Mouse (Mus musculus) adrenal gland, postnatal 4 days (tissue): ENCODE data around the gene Basp1. TPM values are rescaled to one million over a fixed set of nuclear protein-coding genes. Genes with fewer than 3 reads are reported as not detected.
"Not testable (repeated sequence)": the region's sequence is repeated elsewhere in the genome, so short reads cannot be mapped to it uniquely, and the experiment has no call there.

Experiments
- DNase-seq, 2 experiments: peaks; one replicate each; pipeline ENCODE4 v3.0.0; 2021 to 2022; ENCODE audit warnings: low spot score in 2 of 2, mixed read lengths in 2 of 2
- long read RNA-seq, 2 experiments: library from polyadenylated mRNA; stranded (forward); transcript quantifications; one replicate each; pipeline ENCODE4 v2.0.0; 2021
- total RNA-seq, 2 experiments: library from RNA; stranded (reverse); gene quantifications; 2 replicates each; pipeline ENCODE4 v1.2.3; 2021

Basp1 gene
- total RNA-seq, result 10 to 100 TPM; 44.9 to 61.0 TPM
- long read RNA-seq, experiment 1, transcript Basp1-201 (2 exons, 1,855 nt), result major isoform, 18 of 22 reads
- long read RNA-seq, experiment 1, partial matches to known transcripts, result 0 of 22 reads
- long read RNA-seq, experiment 1, other reads (novel, unspliced or antisense), result 4 of 22 reads
- long read RNA-seq, experiment 2, transcript Basp1-201 (2 exons, 1,855 nt), result major isoform, 87 of 96 reads
- long read RNA-seq, experiment 2, partial matches to known transcripts, result 0 of 96 reads
- long read RNA-seq, experiment 2, other reads (novel, unspliced or antisense), result 9 of 96 reads

- peak; percentile 6 to 18 for DNase-seq
Measured at GRCm38 (mm10) chr15:25413378-25413901, at the start of gene Basp1. Basp1 (minus strand) TSS chr15:25413764.

- DNase-seq, result not testable (repeated sequence)
Measured at GRCm38 (mm10) chr15:25463076-25463475, 49.5 kb upstream of the Basp1 start.

- DNase-seq, result no peak
Measured at GRCm38 (mm10) chr15:25462056-25462762, 48.6 kb upstream of the Basp1 start.

- DNase-seq, result no peak
Measured at GRCm38 (mm10) chr15:25459901-25460300, 46.3 kb upstream of the Basp1 start.

- DNase-seq, result no peak
Measured at GRCm38 (mm10) chr15:25457421-25457820, 43.9 kb upstream of the Basp1 start.

DNA sequence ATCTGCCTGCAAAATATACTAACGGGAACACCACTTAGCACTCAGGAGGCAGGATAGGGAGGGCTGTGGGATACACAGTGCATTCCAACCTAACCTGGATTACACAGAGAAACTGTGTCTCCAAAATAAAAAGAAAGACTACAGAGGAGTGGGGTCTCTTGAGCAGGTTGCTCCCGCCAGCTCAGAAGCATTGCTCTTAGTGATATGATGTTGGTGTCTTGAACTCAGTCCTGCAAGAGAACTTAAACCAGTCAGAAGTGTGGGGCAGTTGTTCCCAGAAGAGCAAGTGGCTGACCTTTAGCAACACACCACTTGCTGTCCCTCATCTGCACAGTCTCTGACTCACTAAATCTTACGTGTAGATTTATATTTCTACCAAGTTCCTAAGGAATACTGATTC, 40.0 kb upstream of the Basp1 start:
- no peak for DNase-seq

GRCm38 (mm10) chr15:25449348-25449747, 35.8 kb upstream of the Basp1 start:
- DNase-seq, result no peak

GRCm38 (mm10) chr15:25448703-25449340, 35.3 kb upstream of the Basp1 start:
- no peak for DNase-seq

- no peak for DNase-seq
Measured at GRCm38 (mm10) chr15:25447136-25447535, 33.6 kb upstream of the Basp1 start.

GRCm38 (mm10) chr15:25446155-25446487, 32.6 kb upstream of the Basp1 start:
- no peak for DNase-seq

DNA sequence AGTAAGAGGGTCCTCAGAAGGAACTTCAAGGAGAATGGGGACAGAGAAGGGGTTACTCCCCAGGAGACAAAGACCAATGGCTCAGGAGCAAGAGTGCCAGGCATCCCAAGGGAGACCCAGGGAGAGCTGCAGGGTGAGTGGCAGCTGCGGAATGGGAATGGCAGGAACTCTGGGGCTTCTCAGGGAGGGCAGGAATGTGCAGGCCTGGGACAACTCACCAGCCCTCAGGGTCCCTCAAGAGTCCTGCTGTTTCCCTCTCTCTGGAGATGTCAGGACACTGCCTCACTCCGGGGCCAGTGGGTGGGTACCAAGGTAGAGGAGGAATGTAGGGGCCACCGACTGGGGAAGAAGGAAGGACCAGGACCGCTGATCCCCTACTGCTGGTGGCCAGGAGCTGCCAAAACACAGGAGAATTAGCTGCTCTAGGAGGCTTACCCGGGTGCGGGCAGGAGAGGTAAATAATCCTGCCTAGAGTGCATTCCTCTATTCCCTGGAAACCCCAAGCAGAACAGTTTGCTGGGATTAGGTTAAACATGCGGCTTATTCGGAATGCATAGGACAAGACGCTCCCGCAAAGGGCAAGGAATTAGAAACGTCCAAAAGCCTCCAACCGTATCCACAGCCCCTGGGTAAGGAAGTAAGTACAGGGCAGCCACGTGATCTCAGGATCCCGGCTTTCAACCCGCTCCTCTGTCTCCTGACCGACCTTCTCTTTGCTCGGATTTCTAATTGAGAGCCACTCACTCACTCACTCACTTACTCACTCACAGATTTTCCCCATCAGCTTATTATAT, 32.0 kb upstream of the Basp1 start:
- no peak for DNase-seq

GRCm38 (mm10) chr15:25444208-25444607, 30.6 kb upstream of the Basp1 start:
- no peak for DNase-seq

GRCm38 (mm10) chr15:25443140-25443790, 29.7 kb upstream of the Basp1 start:
- DNase-seq, result no peak

GRCm38 (mm10) chr15:25441868-25442185, 28.3 kb upstream of the Basp1 start:
- DNase-seq, result no peak

DNA sequence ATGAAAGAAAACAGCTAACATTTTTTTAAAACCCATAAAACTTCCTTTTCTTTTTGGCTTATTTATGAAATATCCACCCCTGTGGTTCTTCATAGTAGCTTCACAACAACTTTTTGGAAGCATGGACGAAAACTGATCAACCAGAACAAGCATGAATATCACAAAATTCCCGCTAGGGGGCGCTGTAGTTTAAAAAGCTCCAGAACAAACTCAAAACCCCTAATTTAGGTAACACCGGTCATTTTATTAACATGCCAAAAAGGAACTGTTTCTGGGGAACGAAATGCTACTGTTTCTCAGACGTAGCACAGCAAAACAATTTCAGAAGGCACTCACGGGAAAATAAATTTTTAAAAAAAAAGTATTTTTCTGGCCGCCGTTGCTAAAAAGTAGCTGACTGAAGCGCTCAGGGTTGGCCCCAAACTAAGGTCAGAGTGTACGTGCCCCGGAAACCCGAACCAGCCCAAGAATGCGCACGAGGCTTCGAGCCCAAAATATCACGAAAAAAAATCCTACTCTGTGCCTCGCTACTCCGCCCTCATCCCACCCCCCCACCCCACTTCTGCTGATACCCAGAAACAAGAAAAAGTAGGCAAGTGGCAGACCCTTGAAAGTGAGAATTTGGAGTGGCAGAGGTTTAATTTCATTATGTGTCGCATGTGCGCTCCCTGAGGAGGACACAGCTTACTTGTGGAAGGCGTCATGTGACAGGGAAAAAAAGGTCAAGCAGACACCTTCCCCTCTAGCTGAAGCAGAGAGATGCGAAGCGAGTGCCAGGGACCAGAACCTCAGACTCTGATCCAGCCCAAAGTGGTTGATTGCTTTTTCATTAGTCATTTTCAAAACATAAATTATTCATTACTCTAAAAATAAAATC, 27.7 kb upstream of the Basp1 start:
- DNase-seq, result peak; percentile 29 to 58

GRCm38 (mm10) chr15:25440317-25440716, 26.8 kb upstream of the Basp1 start:
- DNase-seq, result no peak

- no peak for DNase-seq
Measured at GRCm38 (mm10) chr15:25432341-25432740, 18.8 kb upstream of the Basp1 start.

- no peak for DNase-seq
Measured at GRCm38 (mm10) chr15:25430167-25430566, 16.6 kb upstream of the Basp1 start.

- DNase-seq, result no peak
Measured at GRCm38 (mm10) chr15:25429007-25429406, 15.4 kb upstream of the Basp1 start.

GRCm38 (mm10) chr15:25428551-25428950, 15.0 kb upstream of the Basp1 start:
- no peak for DNase-seq
